Mouse (Mus musculus): ENCODE data around the gene Usp44.
"Not testable (repeated sequence)": the region's sequence is repeated elsewhere in the genome, so short reads cannot be mapped to it uniquely, and the experiment has no call there.

Usp44 gene

DNA sequence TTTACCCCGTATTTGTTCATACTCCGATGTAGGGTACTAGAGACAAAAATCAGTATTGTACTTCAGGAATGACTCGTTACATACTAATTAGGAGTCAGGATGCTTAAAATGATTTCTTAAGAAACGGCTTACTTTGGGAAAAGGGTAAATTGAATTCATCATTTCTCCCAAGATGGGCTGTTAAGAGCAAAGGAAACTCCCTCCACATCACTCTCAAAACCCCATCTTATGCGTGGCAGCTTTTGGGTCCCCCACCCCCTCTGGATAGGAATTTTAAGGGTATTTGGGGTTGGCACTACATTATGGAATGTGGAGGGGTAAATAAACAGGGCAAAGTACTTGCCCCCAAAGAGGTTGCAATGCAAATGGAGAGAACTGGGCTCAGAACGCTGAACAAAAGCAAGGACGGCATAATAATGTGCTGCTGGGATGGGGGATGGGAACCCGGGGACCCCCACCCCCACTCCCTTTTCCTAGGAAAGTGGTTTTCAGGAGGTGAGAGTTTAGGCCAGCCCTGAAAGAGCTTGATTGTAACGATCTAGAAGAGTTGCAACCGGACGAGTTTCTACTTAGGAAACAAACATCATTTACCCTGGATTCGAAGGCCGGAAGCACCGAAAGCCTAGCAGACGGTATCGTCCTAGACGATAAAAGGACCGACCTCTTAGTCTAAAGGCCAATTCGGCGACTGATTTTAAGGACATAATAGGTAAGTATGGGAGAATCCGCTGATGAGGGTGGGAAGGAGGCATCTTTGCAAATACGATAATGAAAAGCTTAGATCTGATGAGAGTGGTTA, at the start of gene Usp44:
TSS of gene Usp44 (plus strand) at position 625 of the 799 bp plus-strand sequence.
- no peak for DNase-seq (ENCODE audit: low read depth, low spot score)

DNA sequence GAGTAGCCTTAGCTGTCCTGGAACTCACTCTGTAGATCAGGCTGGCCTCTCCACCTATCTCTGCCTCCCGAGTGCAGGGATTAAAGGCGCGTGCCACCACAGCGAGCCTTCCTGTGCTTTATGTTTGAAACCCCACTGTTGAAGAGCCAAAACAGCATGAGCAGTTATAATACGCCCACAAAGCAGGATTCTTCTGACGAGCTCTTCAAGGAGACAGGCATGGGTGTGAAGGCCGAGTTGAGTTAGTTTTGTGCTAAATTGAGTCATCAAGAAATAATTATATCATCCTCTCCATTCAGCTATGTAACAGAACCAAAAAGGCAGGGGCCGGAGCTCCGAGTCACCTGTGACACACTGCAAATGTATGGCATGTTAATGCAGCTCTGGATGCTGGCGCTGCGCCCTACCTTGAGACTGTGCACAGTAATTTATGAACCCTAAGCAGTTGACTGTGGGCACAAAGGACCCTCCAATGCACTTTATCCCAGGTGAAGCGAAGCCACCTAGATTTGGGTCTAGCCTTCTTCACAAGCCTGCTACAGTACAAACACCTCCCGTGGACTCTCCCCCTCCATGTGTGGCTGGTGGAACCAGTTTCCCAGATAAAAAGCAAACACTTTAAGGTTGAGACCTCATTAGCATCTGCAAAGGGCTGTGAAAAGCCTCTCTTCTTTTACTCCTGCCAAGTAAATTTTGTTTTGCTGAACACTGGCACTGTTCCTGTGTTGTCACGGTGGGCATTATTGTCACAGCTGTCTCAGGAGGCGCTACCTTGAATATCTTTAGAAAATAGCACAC, 47.9 kb upstream of the Usp44 start:
- DNase-seq (ENCODE audit: low read depth, low spot score): peak; percentile 57

DNA sequence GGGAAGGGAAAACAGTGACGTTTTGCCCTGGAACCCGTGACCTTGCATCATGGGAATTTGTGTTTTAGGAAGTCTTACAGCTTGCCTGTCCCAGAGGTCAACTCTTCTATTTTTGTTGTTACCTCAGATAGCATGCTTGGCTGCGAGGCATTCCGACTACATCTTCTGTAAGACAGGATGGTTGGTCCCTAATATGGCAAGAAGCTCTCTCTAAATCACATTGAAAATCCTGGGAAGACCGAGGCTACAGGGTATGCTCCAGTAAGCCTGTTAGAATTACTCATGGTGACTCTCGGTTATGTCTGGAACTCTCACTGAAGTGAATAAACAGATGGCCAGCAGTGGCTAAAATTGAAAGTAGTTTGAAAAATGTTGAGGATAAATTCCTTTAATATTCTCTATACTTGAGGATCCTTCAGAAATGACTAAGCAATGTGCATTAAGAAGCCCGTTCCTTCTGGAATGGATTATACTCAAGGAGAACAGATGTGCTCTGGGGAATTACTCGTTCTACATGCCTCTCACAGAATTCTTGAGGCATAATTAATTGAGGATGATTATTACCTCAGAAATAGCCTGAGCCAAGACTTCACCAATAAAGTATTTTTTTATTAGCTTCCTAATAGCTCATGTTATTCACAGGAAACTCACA, 31.5 kb upstream of the Usp44 start:
- no peak for DNase-seq (ENCODE audit: low read depth, low spot score)

DNA sequence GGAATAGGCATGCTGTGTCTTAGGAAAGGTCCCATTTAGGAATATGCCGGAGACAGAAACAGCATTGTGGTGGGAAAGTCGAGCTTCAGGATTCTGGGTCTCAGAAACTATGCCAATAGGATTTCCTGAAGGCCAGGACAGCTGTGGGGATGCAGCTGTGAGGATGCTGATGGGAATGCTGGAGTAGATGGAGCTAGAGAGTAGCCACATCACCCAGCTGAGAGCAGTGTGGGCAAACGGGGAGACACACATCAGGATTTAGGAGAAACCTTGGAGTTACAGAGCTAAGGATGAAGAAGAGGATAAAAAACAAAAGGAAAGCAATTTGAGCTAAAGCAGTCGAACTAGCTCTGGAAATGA, 31.0 kb upstream of the Usp44 start:
- DNase-seq (ENCODE audit: low read depth, low spot score): no peak

DNA sequence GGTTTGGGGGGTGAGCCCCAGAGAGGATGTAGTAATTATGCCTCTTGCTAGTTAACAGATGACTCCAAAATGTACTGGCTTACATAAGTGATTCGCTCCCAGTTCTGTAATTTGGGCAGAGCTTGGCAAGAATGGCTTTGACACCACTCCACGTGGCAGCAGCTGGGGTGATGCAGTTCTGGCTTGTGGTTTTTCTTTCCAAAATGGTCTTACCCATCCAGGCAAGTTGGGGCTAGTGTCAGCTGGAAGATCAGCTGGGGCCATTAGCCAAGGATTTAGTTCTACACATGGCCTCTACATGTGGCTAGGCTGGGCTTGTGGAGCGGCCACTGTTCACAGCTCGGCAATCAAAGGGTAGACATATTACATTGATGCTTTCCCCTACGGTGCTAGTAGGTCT, 30.5 kb upstream of the Usp44 start:
- DNase-seq (ENCODE audit: low read depth, low spot score): peak; percentile 53

DNA sequence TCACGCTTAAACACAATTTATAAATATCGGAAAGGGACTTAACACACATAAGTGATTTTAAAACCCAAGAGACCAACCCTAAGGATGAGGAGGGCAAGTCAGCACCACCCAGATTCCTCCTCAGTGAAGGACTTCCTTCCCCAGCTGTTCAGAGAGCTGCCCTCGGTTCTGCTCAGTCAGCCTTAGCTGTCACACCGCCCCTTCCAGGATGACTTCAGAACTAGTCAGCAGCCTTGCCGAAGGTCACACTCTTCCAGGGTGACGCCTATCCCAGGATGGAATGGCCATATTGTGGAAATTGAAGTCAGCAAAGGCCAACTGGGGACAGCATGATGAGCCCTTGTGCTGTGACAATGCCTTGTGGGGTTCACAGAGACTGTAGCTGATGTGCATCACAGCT, 28.2 kb upstream of the Usp44 start:
- no peak for DNase-seq (ENCODE audit: low read depth, low spot score)

DNA sequence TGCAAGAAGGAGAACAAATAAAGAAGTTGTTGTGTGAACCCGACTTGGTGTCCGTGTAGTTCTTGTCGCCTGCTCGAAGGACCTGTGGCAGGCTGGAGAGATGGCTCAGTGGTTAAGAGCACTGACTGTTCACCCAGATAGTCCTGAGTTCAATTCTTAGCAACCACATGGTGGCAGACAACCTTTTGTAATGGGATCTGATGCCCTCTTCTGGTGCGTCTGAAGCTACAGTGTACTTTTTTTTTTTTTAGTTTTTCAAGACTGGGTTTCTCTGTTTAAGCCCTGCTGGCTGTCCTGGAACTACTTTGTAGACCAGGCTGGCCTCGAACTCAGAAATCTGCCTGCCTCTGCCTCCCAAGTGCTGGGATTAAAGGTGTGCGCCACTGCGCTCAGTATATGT, 21.9 kb upstream of the Usp44 start:
- not testable (repeated sequence) for DNase-seq (ENCODE audit: low read depth, low spot score)

DNA sequence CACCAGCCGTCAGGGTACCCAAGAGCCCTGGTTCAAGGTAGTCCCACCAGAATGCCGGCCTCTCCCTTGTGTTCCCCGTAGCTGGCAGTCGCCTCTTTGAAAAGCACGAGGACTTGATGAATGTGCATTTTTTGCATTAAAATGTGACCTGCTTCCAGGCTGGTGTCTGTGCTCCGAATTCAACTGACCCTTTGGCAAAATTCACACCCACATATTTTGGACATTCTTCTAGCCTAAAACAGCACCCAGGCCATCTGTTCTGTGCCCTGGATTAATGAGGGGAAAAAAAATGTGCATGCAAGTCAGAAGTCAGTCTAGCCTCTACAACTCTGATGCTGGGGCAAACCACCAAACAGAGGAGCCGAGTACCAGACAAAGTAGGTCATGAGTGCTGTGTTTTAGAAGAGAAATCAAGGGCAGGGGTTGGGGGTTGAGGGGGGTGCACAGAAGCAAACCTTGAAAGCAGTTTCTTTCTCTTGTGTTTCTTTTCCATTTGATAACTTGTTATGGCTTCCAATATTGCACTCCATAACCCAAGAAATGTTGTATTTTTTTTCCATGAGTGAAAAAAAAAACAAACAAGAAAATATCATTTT, 20.7 kb upstream of the Usp44 start:
- peak; percentile 96 for DNase-seq (ENCODE audit: low read depth, low spot score)

DNA sequence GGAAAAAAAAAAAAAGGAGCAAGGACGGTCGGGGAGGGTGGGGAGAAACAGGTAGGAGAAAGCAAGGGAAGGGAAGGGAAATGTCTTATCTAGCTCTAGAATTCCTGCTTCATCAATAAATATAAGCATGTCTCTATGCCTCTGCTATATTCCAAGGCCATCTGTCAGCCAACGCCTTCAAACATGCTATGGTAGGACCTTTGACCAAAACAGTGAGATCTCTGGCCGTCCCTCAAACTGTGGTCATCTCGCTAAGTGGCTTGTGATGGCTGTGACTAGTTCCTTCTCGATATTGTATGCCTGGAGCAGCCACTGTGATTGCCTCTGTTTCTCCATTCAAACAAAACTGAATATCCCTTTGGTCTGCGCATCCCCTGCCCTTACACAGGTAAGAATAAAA, 19.3 kb upstream of the Usp44 start:
- DNase-seq (ENCODE audit: low read depth, low spot score): no peak

DNA sequence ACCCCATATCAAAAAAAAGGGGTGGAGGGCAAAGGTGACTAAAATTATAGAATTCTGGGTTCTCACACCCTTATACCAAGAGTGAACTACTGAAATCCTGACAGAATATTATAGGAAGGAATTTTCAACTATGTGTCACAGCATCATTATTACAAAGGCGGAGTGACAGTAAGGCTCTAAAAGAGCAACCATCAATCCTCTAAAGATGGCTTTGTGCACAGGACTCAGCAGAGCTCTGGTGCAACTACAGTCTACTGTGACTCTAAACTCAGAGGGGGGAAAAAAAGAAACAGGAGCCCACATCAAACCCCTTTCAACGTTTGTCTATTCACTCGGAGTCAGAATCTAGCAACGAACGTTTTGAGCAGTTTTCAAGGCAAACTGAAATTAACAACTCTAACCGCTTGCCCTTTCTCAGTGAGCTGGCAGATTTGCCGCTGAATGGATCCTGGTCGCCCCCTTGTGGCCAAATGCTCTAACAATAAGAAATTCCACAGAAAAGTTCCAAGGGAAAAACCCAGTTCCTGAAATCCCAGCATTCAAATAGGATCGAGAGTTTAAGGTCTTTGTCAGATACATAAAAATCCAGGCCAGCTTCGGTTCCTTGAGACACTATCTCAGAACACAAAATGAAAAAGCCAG, 18.5 kb upstream of the Usp44 start:
- DNase-seq (ENCODE audit: low read depth, low spot score): peak; percentile 89

DNA sequence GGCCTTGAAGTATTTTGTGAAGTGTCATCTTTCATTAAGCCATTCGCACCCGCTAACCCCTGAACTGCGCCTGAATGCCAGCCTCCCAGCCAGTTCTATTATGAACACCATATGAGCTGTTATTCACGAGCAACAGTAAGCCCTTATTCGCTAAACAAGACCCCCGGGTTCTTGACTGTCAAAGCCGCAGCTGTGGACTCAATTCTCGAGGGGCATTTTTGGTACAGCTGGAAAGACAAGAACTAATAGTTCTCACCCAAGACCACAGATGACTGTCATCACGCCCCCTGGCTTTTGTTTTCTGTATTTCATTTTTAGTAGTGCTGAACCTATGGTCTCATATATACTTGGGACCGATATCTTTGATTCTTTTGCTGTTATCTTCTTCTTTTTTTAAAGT, 17.6 kb upstream of the Usp44 start:
- no peak for DNase-seq (ENCODE audit: low read depth, low spot score)

DNA sequence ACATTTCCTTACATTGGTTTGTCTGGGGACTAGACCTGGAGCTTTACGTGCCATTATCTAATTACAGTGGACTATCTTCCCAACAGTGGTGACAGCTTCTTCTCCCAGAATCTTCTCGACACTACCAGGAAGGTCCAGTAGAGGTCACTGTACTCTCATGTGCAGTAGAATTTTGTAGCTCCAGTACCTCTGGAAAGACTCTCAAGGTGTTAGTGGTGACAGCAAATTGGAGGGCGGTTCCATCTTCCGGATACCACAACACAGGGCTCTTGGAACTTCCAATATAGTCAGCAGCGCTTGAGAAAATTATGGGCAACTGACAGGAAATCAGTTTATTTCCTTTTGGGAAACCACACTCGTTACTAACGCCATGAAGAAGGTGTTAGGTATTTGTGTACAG, 12.7 kb upstream of the Usp44 start:
- DNase-seq (ENCODE audit: low read depth, low spot score): peak; percentile 88

DNA sequence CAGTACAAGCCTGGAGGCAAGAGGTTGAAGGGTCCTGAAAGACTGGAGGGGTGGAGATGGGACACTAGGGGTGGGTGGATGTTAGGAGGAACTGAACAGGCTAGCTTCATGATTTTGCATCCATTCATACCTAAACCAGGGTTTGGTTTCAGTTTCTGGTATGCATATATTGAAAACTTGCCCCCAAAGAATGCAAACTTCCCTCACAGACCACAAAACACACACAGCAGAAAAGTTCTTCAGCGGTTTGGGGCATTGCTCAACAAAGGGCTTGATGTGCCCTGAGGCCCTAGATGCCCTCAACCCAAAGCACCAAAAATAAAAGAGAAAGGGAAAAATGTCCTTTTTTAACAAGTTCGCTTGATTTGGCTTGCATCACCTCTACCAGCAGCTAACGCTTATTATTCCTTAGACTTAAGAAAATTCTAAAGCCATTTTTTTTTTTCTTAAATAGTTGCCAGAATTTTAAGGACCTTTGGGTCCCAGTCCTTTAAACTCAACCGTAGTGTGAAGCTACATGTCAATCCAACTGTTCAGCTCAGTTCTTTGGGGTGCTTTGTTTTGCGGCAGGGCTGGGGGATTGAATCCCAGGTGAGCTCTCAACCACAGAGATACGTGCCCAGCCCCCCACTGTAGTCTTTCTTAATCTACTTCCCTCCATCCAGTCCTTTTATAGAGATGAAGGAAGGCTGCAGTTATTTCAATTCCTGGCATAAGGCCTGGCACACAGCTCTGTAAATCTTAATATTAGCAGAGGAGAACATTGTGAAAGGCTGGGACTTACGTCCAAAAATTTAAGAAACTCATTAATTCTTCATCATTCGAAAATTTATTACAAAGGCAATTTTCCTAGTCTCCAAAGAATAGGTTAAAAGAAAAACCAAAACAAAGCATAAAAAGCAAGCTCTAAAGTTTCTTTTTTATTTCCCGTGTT, 1.2 kb upstream of the Usp44 start:
- DNase-seq (ENCODE audit: low read depth, low spot score): no peak

DNA sequence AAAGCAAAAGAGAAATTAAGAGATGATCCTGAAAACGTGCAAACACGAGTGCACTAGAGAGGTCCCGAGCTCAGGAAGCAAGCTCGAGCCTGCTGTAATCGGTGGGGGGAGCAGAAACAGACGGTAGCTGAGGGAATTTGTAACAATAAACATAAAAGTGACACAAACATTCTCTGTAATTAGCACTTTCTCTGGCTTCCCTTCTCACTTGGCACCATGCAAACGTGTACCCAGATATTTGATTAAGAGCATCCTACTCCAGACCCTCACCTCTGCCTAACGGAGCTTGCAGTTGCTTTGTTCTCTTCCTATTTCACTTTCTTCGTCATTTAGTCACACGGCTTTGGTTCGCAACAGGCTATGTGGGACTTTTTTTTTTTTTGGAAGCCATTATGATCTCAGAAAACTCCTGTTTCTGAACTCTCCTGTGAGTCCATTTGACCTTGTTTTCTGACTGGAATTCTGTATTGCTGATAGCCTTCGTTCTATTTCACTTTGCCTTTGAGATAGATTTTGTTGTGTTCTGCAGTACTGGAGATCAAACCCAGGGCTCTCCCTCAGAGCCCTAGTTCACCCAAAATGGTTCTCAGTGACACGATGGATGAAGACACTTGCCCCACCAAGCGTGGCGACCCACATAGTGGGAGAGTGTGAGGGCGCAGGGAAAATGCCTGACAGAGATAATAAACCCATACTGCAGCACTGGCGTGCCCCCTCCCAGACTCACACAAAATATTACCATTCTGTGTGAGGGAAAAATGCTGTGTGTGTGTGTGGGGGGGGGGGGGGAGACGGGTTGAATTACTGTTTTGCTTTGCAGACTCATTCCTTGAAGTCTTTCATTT, 597 bp downstream of the Usp44 start:
- DNase-seq (ENCODE audit: low read depth, low spot score): no peak

DNA sequence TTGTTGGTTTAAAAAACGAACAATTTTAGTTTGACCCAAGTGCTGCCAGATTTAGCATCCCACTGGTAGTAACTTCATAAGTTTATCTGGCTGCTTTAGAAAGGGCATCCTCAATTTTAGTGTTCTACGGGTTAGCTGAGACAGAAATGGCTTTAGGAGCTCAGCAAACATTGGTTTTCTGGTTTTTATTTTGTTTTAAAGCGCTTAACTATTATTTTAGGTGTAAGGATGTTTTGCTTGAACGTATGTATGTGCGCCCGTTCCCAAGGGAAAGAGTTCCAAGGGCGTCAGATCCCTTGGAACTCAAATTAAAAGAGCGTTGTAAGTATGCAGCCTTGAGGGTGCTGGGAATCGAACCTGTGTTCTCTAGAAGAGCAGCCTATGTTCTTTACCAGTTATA, 1.5 kb downstream of the Usp44 start:
- no peak for DNase-seq (ENCODE audit: low read depth, low spot score)

DNA sequence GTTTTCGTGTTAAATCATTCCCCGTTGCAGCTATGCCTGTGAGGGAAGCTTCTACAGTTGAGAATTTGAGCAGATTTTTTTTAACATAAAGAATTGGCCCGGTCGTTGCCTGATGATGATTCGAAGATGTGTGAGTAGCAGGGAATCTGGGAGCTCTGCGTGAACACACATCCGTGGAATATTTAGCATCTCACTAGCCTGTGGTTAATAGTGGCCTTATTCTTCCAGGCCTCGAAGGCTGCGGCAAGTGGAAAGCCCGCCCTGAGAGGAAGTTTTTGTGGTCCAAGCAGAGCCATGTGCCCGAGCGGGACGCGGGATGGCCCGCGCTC, 2.0 kb downstream of the Usp44 start:
- no peak for DNase-seq (ENCODE audit: low read depth, low spot score)

DNA sequence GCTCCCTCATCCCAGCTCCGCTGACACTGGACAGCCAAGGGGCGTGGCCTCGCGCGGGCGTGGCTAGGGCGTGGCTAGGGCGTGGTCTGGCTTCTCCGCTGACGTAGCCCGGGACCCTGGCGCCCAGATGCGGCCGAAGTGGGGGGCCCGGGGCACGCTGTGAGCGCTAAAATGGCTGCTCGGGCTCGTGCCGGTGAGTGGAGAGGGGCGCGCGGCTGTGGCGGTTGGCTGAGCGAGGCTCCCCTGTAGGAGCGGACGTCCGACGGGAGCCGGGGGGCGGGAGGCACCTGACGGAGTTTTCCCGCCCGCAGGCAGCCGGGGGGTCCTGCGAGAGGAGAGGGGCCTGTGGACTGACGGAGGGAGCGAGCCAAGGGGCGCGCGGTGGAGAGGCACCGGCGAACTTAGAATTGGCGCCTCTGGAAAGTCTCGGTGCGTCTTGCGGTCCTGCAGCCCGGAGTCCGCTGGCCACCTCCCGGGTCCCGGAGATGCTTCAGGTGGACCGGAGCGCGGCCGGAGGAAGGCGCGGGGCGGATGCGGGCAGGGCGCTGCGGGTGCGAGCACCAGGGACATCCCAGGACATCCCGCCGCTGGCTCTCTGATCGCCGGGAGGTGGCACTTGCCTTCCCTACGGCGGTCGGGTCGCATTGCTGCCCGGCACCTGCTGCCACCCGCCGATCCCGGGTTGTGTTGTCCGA, 2.5 kb downstream of the Usp44 start:
- DNase-seq (ENCODE audit: low read depth, low spot score): peak; percentile 24

DNA sequence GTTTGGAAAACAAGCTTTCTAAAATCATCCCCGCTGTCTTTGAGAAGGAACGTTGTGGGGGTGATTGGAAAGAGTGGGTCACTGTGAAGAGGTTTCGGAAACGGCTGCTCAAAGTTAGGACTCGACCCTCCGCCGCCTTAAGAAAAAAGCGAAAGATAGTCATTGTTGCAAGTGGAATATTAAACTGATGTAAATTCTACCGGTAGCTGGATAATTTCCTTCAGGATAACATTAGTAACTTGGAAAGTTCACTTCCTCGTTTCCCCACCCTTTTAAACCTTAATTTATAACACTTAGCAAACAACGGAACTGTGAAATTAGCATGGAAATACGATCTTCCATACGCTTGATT, 3.0 kb downstream of the Usp44 start:
- no peak for DNase-seq (ENCODE audit: low read depth, low spot score)

DNA sequence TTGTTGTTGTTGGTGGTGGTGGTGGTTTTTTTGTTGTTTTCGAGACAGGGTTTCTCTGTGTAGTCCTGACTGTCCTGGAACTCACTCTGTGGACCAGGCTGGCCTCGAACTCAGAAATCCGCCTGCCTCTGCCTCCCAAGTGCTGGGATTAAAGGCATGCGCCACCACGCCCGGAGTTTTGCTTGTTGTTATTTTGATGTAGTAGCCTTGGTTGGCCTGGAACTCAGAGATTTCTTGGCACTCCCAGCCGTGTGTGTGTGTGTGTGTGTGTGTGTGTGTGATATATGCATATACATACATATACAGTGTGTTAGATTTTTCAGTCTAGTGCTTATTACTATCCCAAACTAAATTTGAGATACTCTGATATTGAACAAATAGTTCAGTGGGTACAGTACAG, 3.8 kb downstream of the Usp44 start:
- not testable (repeated sequence) for DNase-seq (ENCODE audit: low read depth, low spot score)
